Mouse (Mus musculus): Measurements from ENCODE around the gene 2010111I01Rik. TPM values are rescaled to one million over a fixed set of nuclear protein-coding genes. Genes with fewer than 3 reads are reported as not detected.
"Not testable (repeated sequence)": the region's sequence is repeated elsewhere in the genome, so short reads cannot be mapped to it uniquely, and the experiment has no call there.

Gene 2010111I01Rik
- total RNA-seq, 2 experiments from 2014 or later = 89.8 to 91.4 TPM

GRCm38 (mm10) chr13:63337239-63337960 lies 372.7 kb downstream of the 2010111I01Rik start:
- H3K4me3 ChIP-seq = no peak overlapping the region
- TF ChIP-seq CTCF (conservative IDR thresholded peaks at IDR 0.05) = no peak
- DNase-seq (ENCODE audit: low spot score in 2 of 2) = no peak
- peak overlapping the region; percentile 79; the same call in 1 of the 2 replicates for H3K27ac ChIP-seq

- H3K27ac ChIP-seq = no peak overlapping the region
- H3K4me3 ChIP-seq = no peak overlapping the region
- no peak for TF ChIP-seq CTCF (conservative IDR thresholded peaks at IDR 0.05)
- no peak for DNase-seq (ENCODE audit: low spot score in 2 of 2)
Measured at GRCm38 (mm10) chr13:63339946-63340345, 375.3 kb downstream of the 2010111I01Rik start.

DNA sequence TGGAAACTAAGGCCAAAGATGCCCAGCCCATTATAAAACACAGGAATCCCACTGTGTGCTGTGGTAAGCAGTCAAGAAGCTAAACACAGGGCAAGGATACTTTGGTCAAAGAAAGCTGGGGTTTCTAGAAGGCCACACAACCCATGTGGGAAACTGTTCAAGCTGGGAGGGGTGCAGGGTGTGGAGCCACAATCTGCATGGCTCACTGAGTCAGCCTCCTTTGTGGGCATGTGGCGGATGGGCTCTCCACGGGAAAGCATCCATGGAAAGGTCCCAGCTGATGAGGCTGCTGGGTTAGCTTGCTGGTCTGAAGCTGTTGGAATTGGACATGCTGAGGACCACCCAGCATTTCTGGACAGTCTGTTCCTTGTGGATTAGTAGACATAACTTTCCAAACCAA lies 378.1 kb downstream of the 2010111I01Rik start:
- H3K27ac ChIP-seq = no peak overlapping the region
- no peak overlapping the region for H3K4me3 ChIP-seq
- no peak for DNase-seq (ENCODE audit: low spot score in 2 of 2)
- no peak for TF ChIP-seq CTCF (conservative IDR thresholded peaks at IDR 0.05)

DNA sequence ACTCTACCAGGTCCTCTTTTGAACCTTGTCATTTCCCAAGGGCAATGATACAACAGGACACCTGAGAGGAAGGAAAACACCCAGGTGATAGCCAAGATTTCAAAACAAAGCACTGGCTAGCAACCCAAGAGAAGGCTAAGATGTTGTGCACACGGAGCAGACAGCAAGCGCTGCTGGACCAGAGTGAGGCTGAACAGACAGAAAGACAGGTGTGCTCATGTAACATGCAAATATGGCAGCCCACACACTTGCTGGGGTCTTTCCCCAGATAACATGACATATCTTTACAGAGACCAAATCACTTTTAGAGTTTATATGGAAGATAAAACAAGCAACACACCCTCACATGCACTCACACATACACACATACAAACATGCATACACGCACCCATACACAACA lies 379.8 kb downstream of the 2010111I01Rik start:
- no peak overlapping the region for H3K4me3 ChIP-seq
- no peak for TF ChIP-seq CTCF (conservative IDR thresholded peaks at IDR 0.05)
- no peak overlapping the region for H3K27ac ChIP-seq
- no peak for DNase-seq (ENCODE audit: low spot score in 2 of 2)

DNA sequence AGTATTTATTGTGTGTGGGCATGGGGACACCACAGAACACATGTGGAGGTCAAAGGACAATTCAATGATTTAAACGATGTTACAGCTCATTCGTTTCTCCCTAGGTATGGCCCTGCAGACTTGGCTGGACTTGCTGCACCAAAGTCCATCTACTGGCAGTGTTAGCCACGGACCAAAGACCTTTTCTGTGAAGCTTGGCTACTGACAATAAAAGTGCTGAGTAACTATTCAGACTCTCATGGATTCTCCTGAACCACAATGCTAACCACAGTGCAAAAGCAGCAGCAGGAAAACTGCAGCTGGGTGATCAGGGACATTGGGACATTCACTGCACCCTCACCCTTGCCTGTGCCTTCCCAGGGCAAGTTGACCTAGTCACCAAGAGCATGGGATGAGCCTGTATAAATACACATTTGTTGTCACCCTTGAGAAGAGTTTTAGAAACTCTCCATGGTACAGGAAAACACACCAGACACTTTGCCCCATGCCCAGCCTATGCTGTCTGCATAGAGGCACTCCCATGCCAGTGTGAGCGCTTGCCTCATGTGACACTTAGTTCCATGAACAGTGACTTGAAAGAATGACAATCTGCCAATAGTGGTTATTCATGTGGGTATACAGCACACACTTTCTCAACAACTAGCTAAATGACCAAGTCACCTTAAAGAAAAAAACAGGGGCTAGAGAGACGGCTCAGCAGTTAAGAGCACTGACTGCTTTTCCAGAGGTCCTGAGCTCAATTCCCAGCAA lies 381.0 kb downstream of the 2010111I01Rik start:
- no peak for TF ChIP-seq CTCF (conservative IDR thresholded peaks at IDR 0.05)
- H3K27ac ChIP-seq = no peak overlapping the region
- no peak for DNase-seq (ENCODE audit: low spot score in 2 of 2)
- no peak overlapping the region for H3K4me3 ChIP-seq

- Histone ChIP-seq H3K4me3 (no peak overlapping the region), H3K27ac (no peak overlapping the region)
- TF ChIP-seq CTCF (conservative IDR thresholded peaks at IDR 0.05) = no peak
- no peak for DNase-seq (ENCODE audit: low spot score in 2 of 2)
Measured at GRCm38 (mm10) chr13:63347639-63348038, 382.9 kb downstream of the 2010111I01Rik start.

DNA sequence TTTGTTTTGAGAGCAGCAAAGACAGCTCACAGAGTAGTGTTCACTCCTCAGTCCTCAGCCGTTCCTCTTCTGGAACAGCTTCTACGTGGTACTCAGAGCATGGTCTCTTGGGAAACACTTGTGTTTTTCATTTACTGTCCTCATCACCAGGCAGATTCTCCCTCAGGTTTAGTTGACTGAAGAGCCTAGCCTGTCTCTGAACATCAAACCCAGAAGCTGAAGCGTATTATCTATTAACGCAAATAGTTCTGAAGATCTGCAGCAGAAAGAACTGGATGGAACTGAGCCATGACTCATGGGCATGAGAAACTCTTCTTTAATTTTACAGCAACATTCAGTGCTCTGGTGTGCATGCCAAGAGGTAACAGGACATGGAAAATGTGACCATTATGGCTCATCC lies 385.4 kb downstream of the 2010111I01Rik start:
- no peak overlapping the region for H3K4me3 ChIP-seq
- no peak for DNase-seq (ENCODE audit: low spot score in 2 of 2)
- no peak for TF ChIP-seq CTCF (conservative IDR thresholded peaks at IDR 0.05)
- H3K27ac ChIP-seq = no peak overlapping the region

DNA sequence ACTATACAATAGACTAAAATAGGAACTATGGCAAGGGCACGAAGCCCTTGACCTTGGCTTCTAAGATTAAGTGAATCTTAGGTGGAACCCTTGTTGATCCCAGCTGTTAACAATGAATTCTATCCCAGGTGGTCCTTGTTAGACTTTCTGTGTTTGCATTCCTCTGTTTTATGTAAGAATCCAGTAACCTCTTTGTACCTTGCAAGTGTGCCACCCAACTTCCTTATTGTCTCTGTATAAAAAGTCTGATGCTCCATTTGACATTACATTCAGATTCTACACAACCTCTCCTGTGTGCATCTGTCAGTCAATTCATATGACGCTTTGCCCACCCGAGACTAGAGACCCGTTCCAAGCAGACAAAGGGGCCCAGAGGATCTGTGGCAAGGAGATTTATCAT lies 388.6 kb downstream of the 2010111I01Rik start:
- not testable (repeated sequence) for DNase-seq (ENCODE audit: low spot score in 2 of 2); H3K27ac ChIP-seq; H3K4me3 ChIP-seq

GRCm38 (mm10) chr13:63356101-63356500 lies 391.4 kb downstream of the 2010111I01Rik start:
- no peak for DNase-seq (ENCODE audit: low spot score in 2 of 2)
- Histone ChIP-seq H3K27ac (no peak overlapping the region), H3K4me3 (no peak overlapping the region)
- no peak for TF ChIP-seq CTCF (conservative IDR thresholded peaks at IDR 0.05)

DNA sequence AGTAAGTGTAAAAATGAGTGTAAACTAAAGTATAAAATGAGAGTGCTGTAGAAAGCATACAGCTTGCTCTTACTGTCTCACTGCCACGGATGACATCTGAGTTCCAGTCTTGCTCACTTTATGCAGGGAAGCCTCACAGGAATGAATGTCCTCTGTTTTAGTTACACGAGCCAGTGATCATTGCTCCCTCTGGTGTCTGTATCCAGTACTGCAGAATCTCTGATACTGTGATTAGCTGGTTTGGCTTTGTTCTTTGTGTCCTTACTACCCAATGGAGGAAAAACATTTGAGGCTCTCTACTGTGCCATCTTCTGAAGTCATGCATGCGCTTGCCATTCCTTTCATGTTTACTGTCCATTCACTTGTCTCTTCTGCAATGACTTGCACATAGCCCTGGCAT lies 391.9 kb downstream of the 2010111I01Rik start:
- peak; percentile 67 to 84 for DNase-seq (ENCODE audit: low spot score in 2 of 2)
- Histone ChIP-seq H3K4me3 (no peak overlapping the region), H3K27ac (no peak overlapping the region)
- peak; percentile 98 for TF ChIP-seq CTCF (conservative IDR thresholded peaks at IDR 0.05)

DNA sequence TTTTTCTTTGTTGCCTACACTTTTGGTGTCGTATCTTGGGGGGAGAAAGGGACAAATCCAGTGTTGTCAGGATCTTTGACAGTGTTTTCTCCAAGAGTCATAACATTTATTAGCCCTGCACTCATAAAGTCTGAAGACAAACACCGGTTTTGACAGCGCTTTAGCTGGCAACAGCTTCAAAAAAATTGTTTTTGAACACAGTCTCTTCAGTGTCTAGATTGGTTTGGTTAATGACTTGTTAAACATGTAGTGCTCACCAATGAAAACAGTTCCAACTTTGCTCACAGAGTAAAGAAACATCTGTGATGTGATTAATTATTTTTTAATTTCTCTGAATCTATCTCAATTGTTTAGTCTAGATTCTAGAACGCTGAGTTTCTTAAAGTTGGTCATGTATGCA lies 394.7 kb downstream of the 2010111I01Rik start:
- Histone ChIP-seq H3K27ac (no peak overlapping the region), H3K4me3 (no peak overlapping the region)
- no peak for TF ChIP-seq CTCF (conservative IDR thresholded peaks at IDR 0.05)
- no peak for DNase-seq (ENCODE audit: low spot score in 2 of 2)

DNA sequence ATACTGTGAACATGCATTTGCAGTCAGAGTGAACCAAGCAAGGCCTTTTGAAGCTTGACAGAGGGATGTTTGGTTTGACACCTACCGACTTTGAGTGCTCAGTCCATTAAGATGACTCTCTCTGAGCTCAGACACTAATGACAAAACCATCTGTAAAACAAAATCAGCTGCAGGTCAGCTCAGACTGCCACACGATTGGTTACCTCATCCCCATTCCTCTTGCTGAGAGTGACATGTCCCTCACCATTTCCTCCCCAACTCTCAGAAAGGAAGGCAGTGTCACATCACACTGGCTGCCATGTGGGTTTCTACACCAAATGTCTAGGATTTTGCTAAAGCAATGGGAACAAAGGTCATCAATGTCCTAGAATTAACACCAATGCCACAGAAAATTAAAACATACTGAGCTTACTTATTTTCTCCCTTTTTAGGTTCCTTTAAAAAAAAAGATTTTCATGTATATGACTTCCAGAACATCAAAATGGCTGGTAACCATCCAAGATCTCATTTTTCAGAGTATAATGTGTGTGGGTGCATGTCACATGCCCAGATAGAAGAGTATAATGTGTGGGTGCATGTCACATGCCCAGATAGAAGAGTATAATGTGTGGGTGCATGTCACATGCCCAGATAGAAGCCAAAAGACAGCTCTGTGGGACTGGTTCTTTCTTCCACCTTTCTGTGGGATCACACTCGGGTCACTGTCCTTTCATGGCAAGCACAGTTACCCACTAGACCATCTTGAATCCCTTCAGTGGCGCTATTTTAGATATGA lies 395.6 kb downstream of the 2010111I01Rik start:
- TF ChIP-seq CTCF (conservative IDR thresholded peaks at IDR 0.05) = no peak
- Histone ChIP-seq H3K4me3 (no peak overlapping the region), H3K27ac (no peak overlapping the region)
- DNase-seq (ENCODE audit: low spot score in 2 of 2) = no peak

DNA sequence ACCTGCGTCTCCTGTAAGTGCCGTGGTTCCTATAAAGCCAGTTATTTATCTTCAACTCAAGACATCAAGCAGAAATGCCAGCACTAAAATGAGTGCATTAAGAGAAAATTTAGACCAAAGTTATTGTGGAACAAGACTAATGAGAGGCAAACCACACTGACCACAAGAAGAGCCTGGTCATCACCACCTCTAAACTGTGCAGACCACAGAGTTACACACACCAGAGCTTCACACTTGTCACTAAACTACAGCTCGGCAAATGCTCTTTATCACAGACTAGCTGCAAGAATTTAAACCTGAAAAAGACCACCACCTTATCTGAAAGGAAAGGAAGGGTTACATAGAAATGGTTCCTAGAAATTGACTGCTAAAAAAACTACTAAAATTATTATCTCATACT lies 397.1 kb downstream of the 2010111I01Rik start:
- no peak overlapping the region for H3K27ac ChIP-seq
- no peak for DNase-seq (ENCODE audit: low spot score in 2 of 2)
- H3K4me3 ChIP-seq = no peak overlapping the region
- TF ChIP-seq CTCF (conservative IDR thresholded peaks at IDR 0.05) = no peak

Data from layer of hippocampus, adult 2 months (tissue).